Mouse (Mus musculus) ES-Bruce4 (cell line): ENCODE measurements around the gene Tle3.

Experiments
- CTCF ChIP-seq: IDR thresholded peaks from one replicate; pipeline ENCODE4 v1.8.1; 2011; ENCODE audit warnings: low read depth, low read length
- POLR2A ChIP-seq: IDR thresholded peaks from one replicate; pipeline ENCODE4 v1.8.1; 2011; ENCODE audit warnings: low read length; ENCODE audit not compliant: insufficient read depth

DNA sequence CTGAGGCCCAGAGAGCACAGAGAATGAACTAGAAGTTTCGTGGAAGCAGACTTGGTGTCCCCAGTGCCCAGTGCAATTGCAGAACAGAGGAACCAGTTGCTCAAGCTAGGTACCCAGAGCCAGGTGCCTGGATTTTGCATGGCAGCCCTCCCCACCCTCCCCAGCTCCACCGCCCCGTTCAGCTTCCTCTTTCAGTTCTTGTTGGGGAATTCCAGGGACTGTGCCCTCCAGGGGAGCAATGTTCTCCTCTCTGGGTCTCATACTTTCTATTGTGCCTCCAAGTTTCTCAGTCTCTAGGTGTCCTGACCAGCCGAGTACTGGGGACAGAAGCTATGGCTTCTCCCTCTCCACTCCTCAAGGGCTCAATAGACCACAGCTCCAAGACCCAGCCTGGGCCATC lies 59.7 kb downstream of the Tle3 start:
- TF ChIP-seq POLR2A (no peak), CTCF (no peak)
